Comparison of ENCODE assay signal across 20 mouse cellular contexts in the genomic region with DNA sequence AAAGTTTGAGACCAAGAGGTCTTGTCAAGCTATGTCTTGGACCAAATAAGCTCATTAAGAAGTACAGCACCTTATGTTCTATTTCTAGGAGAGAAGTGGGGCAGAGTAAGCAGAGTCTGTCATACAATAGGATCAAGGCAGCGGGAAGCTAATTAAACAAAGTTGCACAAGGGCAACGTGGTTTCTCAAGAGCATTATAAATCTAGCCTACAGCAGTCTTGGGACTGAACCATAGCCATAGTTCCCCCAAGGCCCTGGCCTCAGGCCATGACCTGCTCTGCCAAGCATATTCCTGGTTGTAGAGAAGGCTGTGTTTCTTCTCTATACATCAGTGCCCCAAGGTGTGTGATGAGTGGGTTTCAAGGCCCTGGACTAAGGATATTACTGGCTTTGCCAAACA.
A peak's percentile ranks its signal among the peaks of the same experiment; 100 is the strongest.
DNase-seq lines count a peak whose midpoint lies in the region.
"Had no signal": no experiment of that assay in that cellular context is flagged by ENCODE, and none has a peak within 500 bp of the region (broad histone marks: within the 10 kb centered on the region; RNA-seq: fewer than 3 reads in every experiment).

No protein-coding gene starts in this region.

- peak; percentile 11 for DNase-seq in cerebellum, adult 11-12 months
- no peak for DNase-seq in cerebellum, postnatal 36 days
- DNase-seq in lung, postnatal 36 days: peak; percentile 35
- no peak for DNase-seq in lung, postnatal 14 days
- DNase-seq in adrenal gland, adult 2 months: peak; percentile 78
- no peak for DNase-seq in right cerebral cortex, postnatal 4 days
- DNase-seq in urinary bladder, postnatal 25 days (ENCODE audit: low spot score): no peak
- DNase-seq: cerebellum, adult 8-10 months; gastrocnemius, postnatal 36 days; heart, postnatal 4 days; kidney, postnatal 10 days; left cerebral cortex, postnatal 4 days; liver had no signal

- no peak overlapping the region for H3K4me3 ChIP-seq in brown adipose tissue, adult 24 weeks (ENCODE audit: insufficient read depth, low read depth, low read length)
- H3K4me3 ChIP-seq: embryonic facial prominence, embryonic 10.5 days; liver, embryonic 15.5 days; midbrain, embryonic 15.5 days; neural tube, embryonic 12.5 days had no signal

- peaks cover 5% of the 10 kb centered on the region for H3K4me1 ChIP-seq in brown adipose tissue, adult 24 weeks (ENCODE audit: control insufficient read depth, insufficient read depth, insufficient read length, low read length)
- H3K4me1 ChIP-seq: embryonic facial prominence, embryonic 10.5 days; liver, embryonic 15.5 days; midbrain, embryonic 15.5 days; neural tube, embryonic 12.5 days had no signal

- H3K27ac ChIP-seq in brown adipose tissue, adult 24 weeks (replicated peaks; ENCODE audit: low read depth, low read length): peak overlapping the region; percentile 51; the same call in 1 of the 2 replicates
- H3K27ac ChIP-seq: embryonic facial prominence, embryonic 10.5 days; hindbrain, embryonic 14.5 days; liver, embryonic 15.5 days; midbrain, embryonic 15.5 days; neural tube, embryonic 12.5 days; stomach, postnatal 0 days had no signal

Comparison
In these comparisons a context has a peak if more than half of its experiments do, and no peak if none do; other contexts are left out.
1. DNase-seq: peak in cerebellum, adult 11-12 months (single experiment), lung, postnatal 36 days (single experiment) and adrenal gland, adult 2 months (single experiment); none in cerebellum, postnatal 36 days (0 of 2), lung, postnatal 14 days (single experiment), right cerebral cortex, postnatal 4 days (single experiment) and urinary bladder, postnatal 25 days (single experiment).